Comparison of ENCODE assay signal across 11 mouse cellular contexts in the genomic region with DNA sequence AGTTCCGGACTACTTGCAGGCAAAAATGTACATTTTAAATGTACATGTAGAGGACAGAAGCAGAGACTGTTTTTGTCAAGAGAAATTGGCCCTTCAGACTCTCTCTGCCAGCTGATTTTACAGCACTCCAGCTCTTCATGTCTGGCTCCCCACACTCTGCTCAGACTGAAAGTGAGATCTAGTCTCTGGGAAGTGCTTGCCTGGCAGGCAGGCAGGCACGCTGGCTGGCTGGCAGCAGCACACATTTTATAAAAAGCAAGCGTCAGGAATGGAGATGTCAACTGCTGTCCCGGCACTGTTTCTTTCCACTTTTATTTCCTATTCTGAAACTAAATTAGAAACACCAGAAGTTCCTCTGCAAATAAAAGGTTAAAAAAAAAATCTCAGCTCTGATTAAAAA.
A peak's percentile ranks its signal among the peaks of the same experiment; 100 is the strongest.
DNase-seq lines count a peak whose midpoint lies in the region; ATAC-seq and TF ChIP-seq lines count a peak whose summit lies in the region.
"Had no signal": no experiment of that assay in that cellular context is flagged by ENCODE, and none has a peak within 500 bp of the region (broad histone marks: within the 10 kb centered on the region; RNA-seq: fewer than 3 reads in every experiment).

No protein-coding gene starts in this region.

- no peak for TF ChIP-seq EP300 in liver, postnatal 0 days (IDR thresholded peaks at IDR 0.05; ENCODE audit: low read depth)

- no peak overlapping the region for H3K9ac ChIP-seq in kidney, embryonic 16.5 days (replicated peaks; ENCODE audit: low read length)
- H3K9ac ChIP-seq in liver, postnatal 0 days (replicated peaks), result no peak overlapping the region
- H3K9ac ChIP-seq in kidney, embryonic 15.5 days, result no peak overlapping the region

- no peaks in the 10 kb centered on the region for H3K36me3 ChIP-seq in kidney, embryonic 16.5 days (ENCODE audit: insufficient read depth, low read length)
- H3K36me3 ChIP-seq in liver, postnatal 0 days (replicated peaks; ENCODE audit: insufficient read depth, low read length), result no peaks in the 10 kb centered on the region
- no peaks in the 10 kb centered on the region for H3K36me3 ChIP-seq in kidney, embryonic 15.5 days

- H3K4me3 ChIP-seq in kidney, embryonic 16.5 days (ENCODE audit: low read length), result no peak overlapping the region
- no peak overlapping the region for H3K4me3 ChIP-seq in liver, postnatal 0 days (ENCODE audit: low read depth, low read length)
- H3K4me3 ChIP-seq in kidney, embryonic 15.5 days (replicated peaks), result no peak overlapping the region
- H3K4me3 ChIP-seq: megakaryocyte, embryonic 14.5 days had no signal

- ATAC-seq in kidney, embryonic 16.5 days (ENCODE audit: low FRiP score, low TSS enrichment), result no peak
- no peak for ATAC-seq in liver, postnatal 0 days
- no peak for ATAC-seq in kidney, embryonic 15.5 days (replicated peaks; ENCODE audit: low FRiP score)

- 57% methylated on average over 4 of the region's 4 CpGs for WGBS in kidney, embryonic 16.5 days
- WGBS in liver, postnatal 0 days (ENCODE audit: insufficient replicate concordance), result 58% methylated on average over 4 of the region's 4 CpGs
- 59% methylated on average over 4 of the region's 4 CpGs for WGBS in kidney, embryonic 15.5 days

- no peak overlapping the region for H3K4me2 ChIP-seq in kidney, embryonic 16.5 days (replicated peaks; ENCODE audit: low read depth, low read length)
- H3K4me2 ChIP-seq in liver, postnatal 0 days (ENCODE audit: low read depth, low read length), result no peak overlapping the region
- no peak overlapping the region for H3K4me2 ChIP-seq in kidney, embryonic 15.5 days

- 0 out of 2 replicates have a peak, but pooled peaks cover 4% of the 10 kb centered on the region for H3K9me3 ChIP-seq in kidney, embryonic 16.5 days (ENCODE audit: low read length)
- H3K9me3 ChIP-seq in liver, postnatal 0 days (ENCODE audit: low read length), result 0 out of 2 replicates have a peak, but pooled peaks cover 2% of the 10 kb centered on the region
- no peaks in the 10 kb centered on the region for H3K9me3 ChIP-seq in kidney, embryonic 15.5 days (replicated peaks)
- H3K9me3 ChIP-seq: megakaryocyte, embryonic 14.5 days had no signal

- no peak for TF ChIP-seq CTCF in liver, postnatal 0 days (IDR thresholded peaks at IDR 0.05; ENCODE audit: low read depth)

- H3K27ac ChIP-seq in kidney, embryonic 16.5 days (ENCODE audit: low read length), result no peak overlapping the region
- no peak overlapping the region for H3K27ac ChIP-seq in liver, postnatal 0 days (ENCODE audit: low read depth)
- no peak overlapping the region for H3K27ac ChIP-seq in kidney, embryonic 15.5 days
- H3K27ac ChIP-seq: kidney, postnatal 0 days had no signal

- peak; percentile 5 for DNase-seq in kidney, postnatal 14 days
- DNase-seq in frontal cortex, postnatal 36 days (ENCODE audit: low spot score in 2 of 2), result peak; percentile 65 to 84
- peak; percentile 67 for DNase-seq in layer of hippocampus, adult 9-11 months
- peak; percentile 34 for DNase-seq in right cerebral cortex, postnatal 14 days
- DNase-seq in liver, postnatal 0 days, result no peak
- DNase-seq in kidney, postnatal 25 days, result no peak
- DNase-seq: thymus, postnatal 14 days had no signal

- H3K4me1 ChIP-seq in kidney, embryonic 16.5 days (ENCODE audit: insufficient read depth, low read length), result 0 out of 2 replicates have a peak, but pooled peaks cover 4% of the 10 kb centered on the region
- no peaks in the 10 kb centered on the region for H3K4me1 ChIP-seq in liver, postnatal 0 days (ENCODE audit: insufficient read depth)
- no peaks in the 10 kb centered on the region for H3K4me1 ChIP-seq in kidney, embryonic 15.5 days
- H3K4me1 ChIP-seq: megakaryocyte, embryonic 14.5 days had no signal

- no peaks in the 10 kb centered on the region for H3K27me3 ChIP-seq in kidney, embryonic 16.5 days (ENCODE audit: insufficient read depth, low read length)
- no peaks in the 10 kb centered on the region for H3K27me3 ChIP-seq in liver, postnatal 0 days (ENCODE audit: insufficient read depth, low read length)
- no peaks in the 10 kb centered on the region for H3K27me3 ChIP-seq in kidney, embryonic 15.5 days
- H3K27me3 ChIP-seq: megakaryocyte, embryonic 14.5 days had no signal

Comparison
In these comparisons a context has a peak if more than half of its experiments do, and no peak if none do; other contexts are left out.
1. DNase-seq: peak in kidney, postnatal 14 days (single experiment), frontal cortex, postnatal 36 days (2 of 2), layer of hippocampus, adult 9-11 months (single experiment) and right cerebral cortex, postnatal 14 days (single experiment); none in liver, postnatal 0 days (single experiment) and kidney, postnatal 25 days (0 of 2).